Mouse (Mus musculus) retina, postnatal 1 day (tissue): ENCODE measurements around the gene Il1f5.

Experiments used
- DNase-seq: peaks from one replicate; pipeline ENCODE4 v3.0.0-alpha.2; 2012

Il1f5 gene

GRCm38 (mm10) chr2:24276654-24277053 is at the start of gene Il1f5:
Gene Il1f5 (plus strand): TSS chr2:24276954.
- no peak for DNase-seq

- no peak for DNase-seq
Measured at GRCm38 (mm10) chr2:24227191-24227590, 49.6 kb upstream of the Il1f5 start.

- DNase-seq, result no peak
Measured at GRCm38 (mm10) chr2:24267503-24267902, 9.3 kb upstream of the Il1f5 start.

GRCm38 (mm10) chr2:24273619-24274018 is 3.1 kb upstream of the Il1f5 start:
- no peak for DNase-seq

GRCm38 (mm10) chr2:24275146-24275545 is 1.6 kb upstream of the Il1f5 start:
- DNase-seq, result peak; percentile 93

GRCm38 (mm10) chr2:24290896-24291295 is 14.1 kb downstream of the Il1f5 start, which contains the start of gene Il1f10:
Gene Il1f10 (plus strand): TSS chr2:24291196.
- DNase-seq, result no peak

- DNase-seq, result no peak
Measured at GRCm38 (mm10) chr2:24294616-24295015, 17.9 kb downstream of the Il1f5 start.

- DNase-seq, result peak; percentile 83
Measured at GRCm38 (mm10) chr2:24296837-24297236, 20.1 kb downstream of the Il1f5 start.

GRCm38 (mm10) chr2:24311302-24312001 is 34.7 kb downstream of the Il1f5 start:
- DNase-seq, result no peak

GRCm38 (mm10) chr2:24316919-24317318 is 40.2 kb downstream of the Il1f5 start:
- no peak for DNase-seq

- DNase-seq, result no peak
Measured at GRCm38 (mm10) chr2:24317919-24318598, 41.3 kb downstream of the Il1f5 start.
